Mouse (Mus musculus): ENCODE measurements around the gene Adh1. TPM values are rescaled to one million over a fixed set of nuclear protein-coding genes. Genes with fewer than 3 reads are reported as not detected.

Gene Adh1
- polyA plus RNA-seq, 1 experiment, result 1.8 TPM

GRCm38 (mm10) chr3:138335566-138335965 lies 74.8 kb downstream of the Adh1 start:
- no peak for DNase-seq (ENCODE audit: low read depth in 1 of 2, low spot score in 2 of 2)
- WGBS, result 93% methylated on average over 1 of the region's 1 CpGs
- H3K4me3 ChIP-seq (ENCODE audit: extremely low read depth, insufficient read depth, insufficient read length), result no peak overlapping the region
- H3K27me3 ChIP-seq (ENCODE audit: control insufficient read depth, insufficient read depth, low read length), result no peaks in the 10 kb centered on the region
- H3K36me3 ChIP-seq (ENCODE audit: control insufficient read depth, insufficient read depth, low read length), result no peaks in the 10 kb centered on the region
- no peak for TF ChIP-seq POLR2A (IDR thresholded peaks at IDR 0.05; ENCODE audit: low read depth, low read length)
- TF ChIP-seq CTCF (IDR thresholded peaks at IDR 0.05; ENCODE audit: extremely low read depth, insufficient read depth, insufficient read length, insufficient replicate concordance), result no peak
- H3K4me1 ChIP-seq (ENCODE audit: control insufficient read depth, insufficient read depth, insufficient read length), result no peaks in the 10 kb centered on the region
- H3K27ac ChIP-seq (ENCODE audit: insufficient read depth, low read length), result no peak overlapping the region

GRCm38 (mm10) chr3:138336104-138336754 lies 75.4 kb downstream of the Adh1 start:
- TF ChIP-seq CTCF (IDR thresholded peaks at IDR 0.05; ENCODE audit: extremely low read depth, insufficient read depth, insufficient read length, insufficient replicate concordance) (no peak), POLR2A (IDR thresholded peaks at IDR 0.05; ENCODE audit: low read depth, low read length) (no peak)
- no peak overlapping the region for H3K4me3 ChIP-seq (ENCODE audit: extremely low read depth, insufficient read depth, insufficient read length)
- H3K27me3 ChIP-seq (ENCODE audit: control insufficient read depth, insufficient read depth, low read length), result no peaks in the 10 kb centered on the region
- 54% methylated on average over 3 of the region's 3 CpGs for WGBS
- H3K36me3 ChIP-seq (ENCODE audit: control insufficient read depth, insufficient read depth, low read length), result no peaks in the 10 kb centered on the region
- H3K27ac ChIP-seq (ENCODE audit: insufficient read depth, low read length), result no peak overlapping the region
- no peak for DNase-seq (ENCODE audit: low read depth in 1 of 2, low spot score in 2 of 2)
- H3K4me1 ChIP-seq (ENCODE audit: control insufficient read depth, insufficient read depth, insufficient read length), result no peaks in the 10 kb centered on the region

Other genes with a start within 250 kb of the Adh1 start
- gene 1110002E22Rik, start 195.9 kb upstream of the Adh1 start, polyA plus RNA-seq (2012; rRNA removed), result 0.05 and 0.08 TPM in 2 replicates
- not detected in 2 replicates for gene Gm5105, start 193.6 kb upstream of the Adh1 start, polyA plus RNA-seq (2012; rRNA removed)
- 0.43 and 0.64 TPM in 2 replicates for gene Trmt10a, start 117.5 kb upstream of the Adh1 start, polyA plus RNA-seq (2012; rRNA removed)
- 0.47 and 0.54 TPM in 2 replicates for gene Mttp, start 116.0 kb upstream of the Adh1 start, polyA plus RNA-seq (2012; rRNA removed)
- not detected in 2 replicates for gene 4930579F01Rik, start 67.2 kb upstream of the Adh1 start, polyA plus RNA-seq (2012; rRNA removed)
- not detected in 2 replicates for gene Adh7, start 43.2 kb upstream of the Adh1 start, polyA plus RNA-seq (2012; rRNA removed)
- gene Adh6a, start 52.3 kb downstream of the Adh1 start, polyA plus RNA-seq (2012; rRNA removed), result not detected in 2 replicates
- gene Adh6b, start 80.8 kb downstream of the Adh1 start, polyA plus RNA-seq (2012; rRNA removed), result not detected in 2 replicates
- gene Adh4, start 154.5 kb downstream of the Adh1 start, polyA plus RNA-seq (2012; rRNA removed), result not detected in 2 replicates
- 15.1 and 15.4 TPM in 2 replicates for gene Adh5, start 182.1 kb downstream of the Adh1 start, polyA plus RNA-seq (2012; rRNA removed)
- gene Metap1, start 228.5 kb downstream of the Adh1 start, polyA plus RNA-seq (2012; rRNA removed), result 6.6 and 8.5 TPM in 2 replicates

Data from spleen, adult 2 months (tissue).